Mouse (Mus musculus) urinary bladder, postnatal 10 days (tissue): ENCODE data around the gene Sipa1l1.

Experiments
- DNase-seq: peaks from one replicate; pipeline ENCODE4 v3.0.0; 2022; ENCODE audit warnings: low spot score

Sipa1l1 gene

GRCm38 (mm10) chr12:82334550-82334949, 165.4 kb downstream of the Sipa1l1 start:
- no peak for DNase-seq

GRCm38 (mm10) chr12:82335095-82335494, 166.0 kb downstream of the Sipa1l1 start:
- no peak for DNase-seq

GRCm38 (mm10) chr12:82338550-82338949, 169.4 kb downstream of the Sipa1l1 start:
- DNase-seq, result no peak

- no peak for DNase-seq
Observed at GRCm38 (mm10) chr12:82339221-82339861, 170.2 kb downstream of the Sipa1l1 start.

GRCm38 (mm10) chr12:82340196-82340918, 171.2 kb downstream of the Sipa1l1 start:
- DNase-seq, result no peak

- DNase-seq, result no peak
Observed at GRCm38 (mm10) chr12:82341181-82341580, 172.1 kb downstream of the Sipa1l1 start.

- no peak for DNase-seq
Observed at GRCm38 (mm10) chr12:82341696-82342095, 172.6 kb downstream of the Sipa1l1 start.

- no peak for DNase-seq
Observed at GRCm38 (mm10) chr12:82350082-82350481, 181.0 kb downstream of the Sipa1l1 start.

- DNase-seq, result no peak
Observed at GRCm38 (mm10) chr12:82350891-82351290, 181.8 kb downstream of the Sipa1l1 start.

- no peak for DNase-seq
Observed at GRCm38 (mm10) chr12:82353660-82354059, 184.5 kb downstream of the Sipa1l1 start.

- no peak for DNase-seq
Observed at GRCm38 (mm10) chr12:82355419-82356149, 186.5 kb downstream of the Sipa1l1 start.

- DNase-seq, result no peak
Observed at GRCm38 (mm10) chr12:82356476-82356875, 187.4 kb downstream of the Sipa1l1 start.

- no peak for DNase-seq
Observed at GRCm38 (mm10) chr12:82357431-82357830, 188.3 kb downstream of the Sipa1l1 start.

GRCm38 (mm10) chr12:82362796-82363195, 193.7 kb downstream of the Sipa1l1 start:
- DNase-seq, result no peak

GRCm38 (mm10) chr12:82364186-82364585, 195.1 kb downstream of the Sipa1l1 start:
- DNase-seq, result no peak

GRCm38 (mm10) chr12:82365276-82365875, 196.3 kb downstream of the Sipa1l1 start:
- DNase-seq, result no peak

GRCm38 (mm10) chr12:82366754-82367153, 197.6 kb downstream of the Sipa1l1 start:
- DNase-seq, result no peak

GRCm38 (mm10) chr12:82367345-82367744, 198.2 kb downstream of the Sipa1l1 start:
- DNase-seq, result no peak

GRCm38 (mm10) chr12:82367986-82368385, 198.9 kb downstream of the Sipa1l1 start:
- no peak for DNase-seq

GRCm38 (mm10) chr12:82369402-82370160, 200.5 kb downstream of the Sipa1l1 start:
- DNase-seq, result no peak

GRCm38 (mm10) chr12:82371266-82371665, 202.1 kb downstream of the Sipa1l1 start:
- no peak for DNase-seq

- no peak for DNase-seq
Observed at GRCm38 (mm10) chr12:82374020-82374419, 204.9 kb downstream of the Sipa1l1 start.
